Mouse (Mus musculus): ENCODE measurements around the gene Cwc25. TPM values are rescaled to one million over a fixed set of nuclear protein-coding genes. Genes with fewer than 3 reads are reported as not detected.

The Cwc25 gene
- polyA plus RNA-seq (2014; fragmentation: Illumina TruSeq; extraction: RNeasy Lipid Tissue Mini Kit (QIAGEN cat#74804); ENCODE audit: low read depth, low replicate concordance) = 8.3 TPM

DNA sequence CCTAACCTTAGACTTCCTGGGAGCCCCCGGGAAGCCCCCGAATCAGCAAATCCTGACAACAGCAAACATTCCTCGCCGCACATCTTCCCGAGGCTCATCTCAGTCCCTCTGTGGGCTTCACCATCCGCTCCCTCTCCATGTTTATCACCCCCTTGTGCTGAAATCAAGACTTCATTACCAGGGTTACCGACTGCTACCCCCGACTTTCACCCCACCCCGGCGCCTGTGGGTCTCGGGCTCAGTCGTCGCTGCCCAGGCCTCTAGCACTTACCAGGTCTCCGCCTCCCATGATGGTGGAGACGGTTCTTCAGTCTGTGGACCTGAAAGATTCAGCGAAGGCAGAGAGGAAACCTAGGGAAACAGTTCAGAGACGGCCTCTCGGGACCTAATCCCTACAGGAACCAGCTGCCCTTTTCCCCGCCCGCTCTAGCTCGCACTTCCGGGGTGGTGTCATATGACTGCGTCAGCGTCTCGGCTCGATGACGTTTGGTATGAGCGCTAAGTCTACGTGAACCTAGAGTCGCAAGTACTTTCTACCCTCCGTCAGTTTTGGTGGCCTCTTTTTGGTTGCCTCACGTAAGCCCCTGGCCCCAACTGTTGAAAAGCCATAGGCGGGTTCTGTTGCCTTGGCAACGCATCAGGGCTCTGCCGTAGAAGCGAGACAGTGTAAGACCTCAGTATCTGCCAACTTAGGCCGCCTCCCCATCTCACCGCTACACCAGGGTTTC, at the start of gene Cwc25:
TSS of gene Cwc25 (minus strand) at position 403 of the 728 bp plus-strand sequence.

GRCm38 (mm10) chr11:97798782-97799145, 32.4 kb upstream of the Cwc25 start, which contains the start of gene Lasp1:
Lasp1 (plus strand) TSS chr11:97799000.

DNA sequence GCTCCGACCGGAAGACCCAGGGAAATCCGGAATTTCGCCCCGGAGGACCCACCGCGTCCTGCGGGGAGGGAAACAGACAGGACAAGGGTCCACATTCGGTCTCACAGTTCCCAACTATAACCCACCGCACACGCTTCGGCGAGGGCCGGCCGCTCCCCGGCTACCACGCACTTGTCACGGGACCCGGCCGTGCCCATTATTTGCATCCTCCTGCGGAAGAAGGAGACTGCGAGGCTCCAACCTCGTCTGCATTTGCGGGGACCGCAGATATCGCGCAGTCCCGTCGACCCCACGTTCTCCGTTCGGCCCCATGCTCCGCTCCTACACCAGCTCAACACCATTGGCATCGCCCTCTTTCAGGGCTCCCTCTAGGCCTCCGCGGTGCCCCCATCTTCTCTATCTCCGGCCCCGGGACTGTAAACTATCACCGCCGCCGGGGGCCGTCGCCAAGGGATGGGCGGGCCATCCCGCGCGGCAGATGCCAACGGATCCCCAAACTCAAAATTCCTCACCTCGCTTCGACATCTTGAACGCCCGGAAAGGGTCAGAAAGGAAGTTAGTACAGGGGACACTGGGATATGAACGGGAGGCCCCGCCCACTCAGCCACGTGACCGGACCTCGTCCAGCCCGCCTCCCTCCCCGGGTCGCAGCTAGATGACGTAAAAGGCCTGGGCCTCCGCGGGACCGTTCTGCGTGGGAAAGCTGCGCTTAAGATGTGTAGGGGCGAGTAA, 15.6 kb upstream of the Cwc25 start, which contains the start of gene Rpl23:
TSS of gene Rpl23 (minus strand) at position 606 of the 732 bp plus-strand sequence.

DNA sequence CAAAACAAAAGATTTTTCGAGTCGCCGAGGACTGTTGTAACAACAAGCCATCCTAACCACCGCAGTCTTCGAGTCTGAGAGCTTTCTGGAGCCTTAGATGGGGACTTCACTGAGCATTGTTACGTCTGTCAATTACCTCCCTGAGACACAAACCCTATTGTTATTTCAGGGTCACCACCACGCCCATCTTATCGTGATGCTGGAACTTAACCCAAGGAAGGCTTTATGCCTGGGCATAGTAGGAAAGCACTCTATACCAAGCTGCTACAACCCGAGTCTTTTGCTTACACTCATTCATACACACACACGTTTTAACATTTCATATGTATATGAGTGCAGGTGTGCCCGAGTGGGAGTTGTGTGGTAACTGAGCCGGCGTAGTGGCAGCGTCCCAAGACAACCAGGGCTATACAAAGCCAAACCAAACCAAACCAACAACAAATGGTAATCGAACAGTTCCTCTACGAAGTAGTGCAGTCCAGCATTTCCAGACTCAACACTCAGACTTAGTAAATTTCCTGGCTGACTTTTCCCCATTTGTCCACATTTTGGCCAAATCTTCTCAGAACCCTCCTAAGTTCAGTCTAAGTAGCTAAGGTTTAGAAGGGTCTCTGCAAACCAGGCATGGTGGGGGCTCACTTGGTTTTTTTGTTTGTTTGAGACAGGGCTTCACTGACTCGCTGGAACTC, 9.6 kb upstream of the Cwc25 start, which contains the start of gene 1700001P01Rik:
TSS of gene 1700001P01Rik (minus strand) at position 111 of the 689 bp plus-strand sequence.

GRCm38 (mm10) chr11:97744063-97744717, 22.2 kb downstream of the Cwc25 start, which contains the start of gene Pip4k2b:
Pip4k2b (minus strand) TSS chr11:97744704.

DNA sequence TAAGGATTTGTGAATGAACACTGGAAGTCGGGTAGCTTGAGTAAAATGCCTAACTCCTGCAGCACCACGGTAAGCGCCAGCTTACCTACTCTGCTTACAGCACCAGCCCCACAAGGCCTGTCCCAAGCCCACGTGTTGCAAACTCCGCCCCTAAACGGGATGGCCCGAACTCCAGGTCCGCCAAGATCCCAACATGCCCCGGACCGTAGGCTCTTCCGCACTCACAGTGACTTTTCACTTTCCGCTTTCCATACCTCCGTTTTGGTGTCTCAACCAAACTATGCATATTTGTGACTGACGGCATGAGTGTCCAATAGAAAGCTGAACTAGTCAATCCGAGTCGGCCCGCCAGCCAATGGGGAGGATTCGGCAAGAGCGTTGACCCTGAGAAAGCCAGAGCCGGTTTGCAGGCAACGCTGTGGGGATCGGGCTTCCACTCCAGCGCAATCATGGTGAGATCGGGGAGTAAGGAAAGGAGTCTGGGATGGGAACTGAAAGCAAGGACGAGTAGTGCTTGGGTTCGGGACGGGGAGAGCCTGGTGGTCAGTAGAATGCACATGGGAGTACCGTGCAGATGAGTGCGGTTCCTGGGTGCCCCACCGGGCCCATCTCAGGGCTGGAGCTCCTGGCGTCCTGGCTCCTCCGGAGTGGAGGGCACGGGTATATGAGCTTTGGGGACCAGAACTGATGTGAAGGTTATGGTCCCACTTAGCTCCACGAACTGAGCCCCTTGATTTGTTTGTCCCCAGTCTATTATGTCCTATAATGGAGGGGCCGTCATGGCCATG, 63.1 kb downstream of the Cwc25 start, which contains the start of gene Psmb3:
TSS of gene Psmb3 (plus strand) at position 361 of the 788 bp plus-strand sequence.

GRCm38 (mm10) chr11:97700003-97700745, 66.2 kb downstream of the Cwc25 start, which contains the start of gene Pcgf2:
Pcgf2 (minus strand) TSS chr11:97700497.

Other genes with a start within 250 kb of the Cwc25 start
- gene Srcin1, start 190.4 kb downstream of the Cwc25 start, polyA plus RNA-seq (2014; fragmentation: Illumina TruSeq; extraction: RNeasy Lipid Tissue Mini Kit (QIAGEN cat#74804); ENCODE audit: low read depth, low replicate concordance) = 0.73 TPM
- not detected for gene Epop, start 136.9 kb downstream of the Cwc25 start, polyA plus RNA-seq (2014; fragmentation: Illumina TruSeq; extraction: RNeasy Lipid Tissue Mini Kit (QIAGEN cat#74804); ENCODE audit: low read depth, low replicate concordance)
- gene Mllt6, start 103.1 kb downstream of the Cwc25 start, polyA plus RNA-seq (2014; fragmentation: Illumina TruSeq; extraction: RNeasy Lipid Tissue Mini Kit (QIAGEN cat#74804); ENCODE audit: low read depth, low replicate concordance) = 2.0 TPM
- gene Cisd3, start 80.7 kb downstream of the Cwc25 start, polyA plus RNA-seq (2014; fragmentation: Illumina TruSeq; extraction: RNeasy Lipid Tissue Mini Kit (QIAGEN cat#74804); ENCODE audit: low read depth, low replicate concordance) = 2.2 TPM
- gene Pcgf2, start 66.1 kb downstream of the Cwc25 start, polyA plus RNA-seq (2014; fragmentation: Illumina TruSeq; extraction: RNeasy Lipid Tissue Mini Kit (QIAGEN cat#74804); ENCODE audit: low read depth, low replicate concordance) = 0.76 TPM
- 7.3 TPM for gene Psmb3, start 63.2 kb downstream of the Cwc25 start, polyA plus RNA-seq (2014; fragmentation: Illumina TruSeq; extraction: RNeasy Lipid Tissue Mini Kit (QIAGEN cat#74804); ENCODE audit: low read depth, low replicate concordance)
- gene Pip4k2b, start 21.9 kb downstream of the Cwc25 start, polyA plus RNA-seq (2014; fragmentation: Illumina TruSeq; extraction: RNeasy Lipid Tissue Mini Kit (QIAGEN cat#74804); ENCODE audit: low read depth, low replicate concordance) = 1.6 TPM
- gene 1700001P01Rik, start 9.4 kb upstream of the Cwc25 start, polyA plus RNA-seq (2014; fragmentation: Illumina TruSeq; extraction: RNeasy Lipid Tissue Mini Kit (QIAGEN cat#74804); ENCODE audit: low read depth, low replicate concordance) = 13.8 TPM
- gene Rpl23, start 15.9 kb upstream of the Cwc25 start, polyA plus RNA-seq (2014; fragmentation: Illumina TruSeq; extraction: RNeasy Lipid Tissue Mini Kit (QIAGEN cat#74804); ENCODE audit: low read depth, low replicate concordance) = 677 TPM
- gene Lasp1, start 32.4 kb upstream of the Cwc25 start, polyA plus RNA-seq (2014; fragmentation: Illumina TruSeq; extraction: RNeasy Lipid Tissue Mini Kit (QIAGEN cat#74804); ENCODE audit: low read depth, low replicate concordance) = 8.6 TPM
- 3.0 TPM for gene B230217C12Rik, start 74.2 kb upstream of the Cwc25 start, polyA plus RNA-seq (2014; fragmentation: Illumina TruSeq; extraction: RNeasy Lipid Tissue Mini Kit (QIAGEN cat#74804); ENCODE audit: low read depth, low replicate concordance)
- gene Fbxo47, start 117.6 kb upstream of the Cwc25 start, polyA plus RNA-seq (2014; fragmentation: Illumina TruSeq; extraction: RNeasy Lipid Tissue Mini Kit (QIAGEN cat#74804); ENCODE audit: low read depth, low replicate concordance) = 34.0 TPM
- 2.4 TPM for gene Plxdc1, start 219.9 kb upstream of the Cwc25 start, polyA plus RNA-seq (2014; fragmentation: Illumina TruSeq; extraction: RNeasy Lipid Tissue Mini Kit (QIAGEN cat#74804); ENCODE audit: low read depth, low replicate concordance)
- 0.27 TPM for gene Arl5c, start 229.6 kb upstream of the Cwc25 start, polyA plus RNA-seq (2014; fragmentation: Illumina TruSeq; extraction: RNeasy Lipid Tissue Mini Kit (QIAGEN cat#74804); ENCODE audit: low read depth, low replicate concordance)